Mouse (Mus musculus) myocyte (in vitro differentiated cells): ENCODE results near the gene Prelid3b. TPM values are rescaled to one million over a fixed set of nuclear protein-coding genes. Genes with fewer than 3 reads are reported as not detected.

Experiments
- H3K27me3 ChIP-seq: one replicate; pipeline ENCODE4 v1.6.1; 2011; ENCODE audit not compliant: control insufficient read depth, insufficient read depth, insufficient read length
- H3K36me3 ChIP-seq: one replicate; pipeline ENCODE4 v1.6.1; 2011; ENCODE audit not compliant: control insufficient read depth, insufficient read depth
- H3K4me2 ChIP-seq: one replicate; pipeline ENCODE4 v1.6.1; 2011; ENCODE audit warnings: low read depth, control low read depth
- H3K4me3 ChIP-seq: one replicate; pipeline ENCODE4 v1.5.1; 2011; ENCODE audit warnings: mild to moderate bottlenecking, control low read depth, moderate library complexity
- H3K79me2 ChIP-seq: one replicate; pipeline ENCODE4 v1.6.1; 2011; ENCODE audit not compliant: control insufficient read depth, insufficient read depth
- H3ac ChIP-seq: one replicate; pipeline ENCODE4 v1.6.1; 2011; ENCODE audit not compliant: control insufficient read depth, insufficient read length
- CEBPB ChIP-seq: IDR thresholded peaks from 2 replicates; pipeline ENCODE4 v1.6.1; 2011; ENCODE audit warnings: mild to moderate bottlenecking, moderate library complexity; ENCODE audit not compliant: poor library complexity, insufficient read depth, severe bottlenecking
- E2F4 ChIP-seq: IDR thresholded peaks from one replicate; pipeline ENCODE4 v1.6.1; 2011; ENCODE audit warnings: mild to moderate bottlenecking, control low read depth, moderate library complexity; ENCODE audit not compliant: insufficient read depth
- MAX ChIP-seq: IDR thresholded peaks from one replicate; pipeline ENCODE4 v1.6.1; 2011; ENCODE audit warnings: low read depth, mild to moderate bottlenecking, control low read depth
- MYOD1 ChIP-seq, 3 experiments: IDR thresholded peaks; one replicate each; pipeline ENCODE4 v1.6.1; 2011; ENCODE audit warnings: control low read depth in 2 of 3, low read depth in 2 of 3, mild to moderate bottlenecking in 2 of 3, moderate library complexity in 1 of 3; ENCODE audit not compliant: insufficient read length in 2 of 3, control insufficient read depth in 1 of 3
- MYOG ChIP-seq, 3 experiments: IDR thresholded peaks; one replicate each; pipeline ENCODE4 v1.6.1; 2011; ENCODE audit warnings: control low read depth in 2 of 3, low read depth in 2 of 3, mild to moderate bottlenecking in 2 of 3; ENCODE audit not compliant: insufficient read length in 2 of 3, control insufficient read depth in 1 of 3, insufficient read depth in 1 of 3
- POLR2A ChIP-seq: IDR thresholded peaks from one replicate; pipeline ENCODE4 v1.6.1; 2011; ENCODE audit warnings: low read depth, mild to moderate bottlenecking, control low read depth, moderate library complexity; ENCODE audit not compliant: insufficient read length
- POLR2AphosphoS2 ChIP-seq: IDR thresholded peaks from one replicate; pipeline ENCODE4 v1.6.1; 2011; ENCODE audit warnings: low read depth, control low read depth; ENCODE audit not compliant: insufficient read length
- REST ChIP-seq: IDR thresholded peaks from one replicate; pipeline ENCODE4 v1.6.1; 2011; ENCODE audit warnings: mild to moderate bottlenecking, control low read depth, moderate library complexity; ENCODE audit not compliant: insufficient read depth, insufficient read length
- SRF ChIP-seq: IDR thresholded peaks from one replicate; pipeline ENCODE4 v1.6.1; 2011; ENCODE audit warnings: low read depth; ENCODE audit not compliant: control insufficient read depth, insufficient read length
- TCF12 ChIP-seq: IDR thresholded peaks from one replicate; pipeline ENCODE4 v1.6.1; 2011; ENCODE audit warnings: mild to moderate bottlenecking, control low read depth; ENCODE audit not compliant: poor library complexity, insufficient read depth, severe bottlenecking
- TCF3 ChIP-seq: IDR thresholded peaks from one replicate; pipeline ENCODE4 v1.6.1; 2011; ENCODE audit warnings: low read depth, control low read depth; ENCODE audit not compliant: insufficient read length
- USF1 ChIP-seq: IDR thresholded peaks from one replicate; pipeline ENCODE4 v1.6.1; 2011; ENCODE audit warnings: low read depth, mild to moderate bottlenecking, control low read depth, moderate library complexity
- polyA plus RNA-seq: library from polyadenylated mRNA; unstranded; fragments of >200 nt; fragmentation: generic; extraction: Trizol; gene quantifications from one replicate; pipeline ENCODE4 v1.2.1, GENCODE M21; 2012; ENCODE audit warnings: missing spikeins

The Prelid3b gene
- polyA plus RNA-seq, 1 experiment = 81.4 TPM

GRCm38 (mm10) chr2:174463370-174463769 lies 9.5 kb downstream of the Prelid3b start:
- peaks cover 22% of the 10 kb centered on the region for H3K36me3 ChIP-seq
- peaks cover 22% of the 10 kb centered on the region for H3K79me2 ChIP-seq
- TF ChIP-seq TCF3 = no peak
- no peak for TF ChIP-seq TCF12
- no peak for TF ChIP-seq POLR2AphosphoS2
- no peak for TF ChIP-seq POLR2A
- no peak for TF ChIP-seq REST
- TF ChIP-seq MYOG (IDR thresholded peaks at IDR 0.05; ENCODE audit: control insufficient read depth in 1 of 3, insufficient read depth in 1 of 3, insufficient read length in 2 of 3, low read depth in 2 of 3) = no peak
- TF ChIP-seq CEBPB = no peak
- TF ChIP-seq MYOD1 (IDR thresholded peaks at IDR 0.05; ENCODE audit: control insufficient read depth in 1 of 3, insufficient read length in 2 of 3, low read depth in 2 of 3) = no peak
- H3K4me2 ChIP-seq = peak overlapping the region; percentile 75
- H3K27me3 ChIP-seq = no peaks in the 10 kb centered on the region
- H3ac ChIP-seq = peak overlapping the region; percentile 19
- H3K4me3 ChIP-seq = peak overlapping the region; percentile 64

- Histone ChIP-seq H3K27me3 (no peaks in the 10 kb centered on the region), H3ac (no peak overlapping the region), H3K4me2 (no peak overlapping the region), H3K36me3 (peaks cover 10% of the 10 kb centered on the region), H3K79me2 (peaks cover 17% of the 10 kb centered on the region), H3K4me3 (no peak overlapping the region)
- TF ChIP-seq POLR2AphosphoS2 = peak; percentile 17
- no peak for TF ChIP-seq CEBPB
Measured at GRCm38 (mm10) chr2:174459365-174459764, 13.5 kb downstream of the Prelid3b start.

- H3K36me3 ChIP-seq = no peaks in the 10 kb centered on the region
- H3K79me2 ChIP-seq = no peaks in the 10 kb centered on the region
- TF ChIP-seq CEBPB = no peak
- TF ChIP-seq SRF = no peak
- TF ChIP-seq TCF12 = no peak
- TF ChIP-seq TCF3 = no peak
- TF ChIP-seq MAX = no peak
- no peak for TF ChIP-seq REST
- no peak for TF ChIP-seq E2F4
- no peak for TF ChIP-seq USF1
- no peak for TF ChIP-seq POLR2AphosphoS2
- TF ChIP-seq MYOD1 (IDR thresholded peaks at IDR 0.05; ENCODE audit: control insufficient read depth in 1 of 3, insufficient read length in 2 of 3, low read depth in 2 of 3) = no peak
- no peak for TF ChIP-seq POLR2A
- no peak for TF ChIP-seq MYOG (IDR thresholded peaks at IDR 0.05; ENCODE audit: control insufficient read depth in 1 of 3, insufficient read depth in 1 of 3, insufficient read length in 2 of 3, low read depth in 2 of 3)
- H3K4me3 ChIP-seq = no peak overlapping the region
- no peak overlapping the region for H3K4me2 ChIP-seq
- no peak overlapping the region for H3ac ChIP-seq
- no peaks in the 10 kb centered on the region for H3K27me3 ChIP-seq
Measured at GRCm38 (mm10) chr2:174453681-174454080, 19.2 kb downstream of the Prelid3b start.

- Histone ChIP-seq H3K27me3 (no peaks in the 10 kb centered on the region), H3K4me2 (no peak within 1 kb of the TSS), H3K36me3 (no peaks in the 10 kb centered on the region), H3K4me3 (no peak within 1 kb of the TSS), H3K79me2 (no peaks in the 10 kb centered on the region), H3ac (no peak within 1 kb of the TSS)
- TF ChIP-seq E2F4 (no peak), MYOD1 (IDR thresholded peaks at IDR 0.05; ENCODE audit: control insufficient read depth in 1 of 3, insufficient read length in 2 of 3, low read depth in 2 of 3) (no peak), POLR2A (no peak), CEBPB (no peak), TCF12 (no peak), POLR2AphosphoS2 (no peak), MAX (no peak), MYOG (IDR thresholded peaks at IDR 0.05; ENCODE audit: control insufficient read depth in 1 of 3, insufficient read depth in 1 of 3, insufficient read length in 2 of 3, low read depth in 2 of 3) (no peak), REST (no peak), USF1 (no peak), TCF3 (no peak), SRF (no peak)
Measured at GRCm38 (mm10) chr2:174450353-174450752, 22.5 kb downstream of the Prelid3b start, which contains the start of gene Tubb1. Gene Tubb1 (plus strand): TSS chr2:174450695.

GRCm38 (mm10) chr2:174448405-174448804 lies 24.5 kb downstream of the Prelid3b start:
- TF ChIP-seq E2F4 (no peak), SRF (no peak), MYOD1 (IDR thresholded peaks at IDR 0.05; ENCODE audit: control insufficient read depth in 1 of 3, insufficient read length in 2 of 3, low read depth in 2 of 3) (no peak), CEBPB (no peak), TCF12 (no peak), USF1 (no peak), MYOG (IDR thresholded peaks at IDR 0.05; ENCODE audit: control insufficient read depth in 1 of 3, insufficient read depth in 1 of 3, insufficient read length in 2 of 3, low read depth in 2 of 3) (no peak), POLR2AphosphoS2 (no peak), TCF3 (no peak), POLR2A (no peak), REST (no peak), MAX (no peak)
- Histone ChIP-seq H3ac (no peak overlapping the region), H3K36me3 (no peaks in the 10 kb centered on the region), H3K79me2 (no peaks in the 10 kb centered on the region), H3K27me3 (no peaks in the 10 kb centered on the region), H3K4me2 (no peak overlapping the region), H3K4me3 (no peak overlapping the region)
